Comparison of ENCODE assay signal across 29 mouse cellular contexts in genomic region chr7:47122026-47122425, GRCm38 (mm10). TPM values are rescaled to one million over a fixed set of nuclear protein-coding genes. Genes with fewer than 3 reads are reported as not detected.
"Had no signal": no experiment of that assay in that cellular context is flagged by ENCODE, and none has a peak within 500 bp of the region (broad histone marks: within the 10 kb centered on the region; RNA-seq: fewer than 3 reads in every experiment).

No protein-coding gene starts in this region.

- H3K4me1 ChIP-seq: heart, embryonic 10.5 days; heart, embryonic 12.5 days; hindbrain, embryonic 10.5 days; hindbrain, embryonic 12.5 days; intestine, embryonic 15.5 days; kidney, embryonic 15.5 days; limb, embryonic 10.5 days; limb, embryonic 12.5 days had no signal

- H3K27me3 ChIP-seq: hindbrain, embryonic 12.5 days; intestine, embryonic 15.5 days; kidney, embryonic 15.5 days had no signal

- DNase-seq: gastrocnemius, postnatal 14 days; gastrocnemius, postnatal 36 days; heart, adult 18-20 months; heart, postnatal 10 days; heart, postnatal 4 days; kidney, adult 18-20 months; kidney, adult 8-10 months; kidney, postnatal 14 days; kidney, postnatal 36 days; liver had no signal

- H3K36me3 ChIP-seq: heart, embryonic 10.5 days; heart, embryonic 12.5 days; hindbrain, embryonic 10.5 days; intestine, embryonic 15.5 days; kidney, embryonic 15.5 days; limb, embryonic 10.5 days; limb, embryonic 12.5 days had no signal

- H3K9ac ChIP-seq: heart, embryonic 12.5 days; hindbrain, embryonic 12.5 days; hindbrain, embryonic 14.5 days; intestine, embryonic 15.5 days; kidney, embryonic 15.5 days; limb, embryonic 12.5 days had no signal

- ATAC-seq: hindbrain, embryonic 16.5 days; inflammation-experienced regulatory T-cells, adult 6 months; intestine, embryonic 15.5 days; intestine, postnatal 0 days had no signal

- H3K27ac ChIP-seq: heart, embryonic 10.5 days; hindbrain, embryonic 10.5 days; hindbrain, embryonic 12.5 days; hindbrain, embryonic 14.5 days; intestine, embryonic 15.5 days; kidney, embryonic 15.5 days; kidney, postnatal 0 days; left cerebral cortex, adult 2 months; limb, embryonic 10.5 days; limb, embryonic 12.5 days had no signal

- H3K4me3 ChIP-seq: heart, embryonic 10.5 days; heart, embryonic 12.5 days; hindbrain, embryonic 10.5 days; hindbrain, embryonic 12.5 days; intestine, embryonic 15.5 days; kidney, embryonic 15.5 days; left cerebral cortex, adult 2 months; limb, embryonic 10.5 days; limb, embryonic 12.5 days had no signal

- H3K9me3 ChIP-seq: heart, embryonic 10.5 days; heart, embryonic 12.5 days; hindbrain, embryonic 10.5 days; hindbrain, embryonic 12.5 days; intestine, embryonic 15.5 days; kidney, embryonic 15.5 days; limb, embryonic 10.5 days; limb, embryonic 12.5 days had no signal

- H3K4me2 ChIP-seq: heart, embryonic 12.5 days; hindbrain, embryonic 12.5 days; hindbrain, embryonic 14.5 days; intestine, embryonic 15.5 days; kidney, embryonic 15.5 days; limb, embryonic 12.5 days; liver, embryonic 11.5 days had no signal

RNA-seq across cellular contexts. Expression of gene Ptpn5, which starts 11.5 kb away (rescaled TPM):
- total RNA-seq: gastrocnemius, adult 18-20 months; gastrocnemius, adult 8-10 months; gastrocnemius, postnatal 14 days; gastrocnemius, postnatal 36 days; heart, adult 18-20 months; heart, adult 8-10 months; heart, postnatal 10 days; heart, postnatal 25 days; heart, postnatal 4 days had no signal
